Mouse (Mus musculus): ENCODE results near the gene C2cd5.

C2cd5 gene

DNA sequence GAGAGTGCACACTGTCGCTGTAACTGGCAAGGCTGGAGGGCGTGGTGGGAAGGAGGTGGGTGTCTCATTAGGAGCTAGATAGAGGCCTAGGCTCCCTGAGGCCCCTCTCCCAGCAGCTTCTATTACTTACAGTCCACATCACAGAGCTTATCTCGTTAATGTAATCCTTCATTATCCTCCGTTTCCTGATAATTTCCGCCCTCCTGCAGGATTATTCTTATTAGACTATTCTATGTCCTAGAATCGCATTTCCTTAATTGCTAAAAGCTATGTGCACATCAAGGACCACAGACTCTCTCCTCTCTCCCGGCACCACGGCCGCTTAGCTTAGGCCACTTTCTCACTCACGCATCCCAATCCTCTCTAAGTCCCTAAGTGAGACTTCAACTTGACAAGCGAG lies 4.8 kb downstream of the C2cd5 start:
- peaks cover 72% of the 10 kb centered on the region for H3K4me1 ChIP-seq (replicated peaks; ENCODE audit: low read depth, low read length)
- H3K4me3 ChIP-seq (replicated peaks; ENCODE audit: low read length) = no peak overlapping the region
- H3K9me3 ChIP-seq (ENCODE audit: low read length) = no peaks in the 10 kb centered on the region
- TF ChIP-seq CTCF (conservative IDR thresholded peaks at IDR 0.05; ENCODE audit: low read length) (no peak), NANOG (IDR thresholded peaks at IDR 0.05; ENCODE audit: borderline replicate concordance, low read length) (no peak), POU5F1 (IDR thresholded peaks at IDR 0.05; ENCODE audit: borderline replicate concordance, low read length) (no peak)
- peaks cover 49% of the 10 kb centered on the region for H3K36me3 ChIP-seq (ENCODE audit: insufficient read depth, low read length)
- no peaks in the 10 kb centered on the region for H3K27me3 ChIP-seq (ENCODE audit: insufficient read depth, low read length)

DNA sequence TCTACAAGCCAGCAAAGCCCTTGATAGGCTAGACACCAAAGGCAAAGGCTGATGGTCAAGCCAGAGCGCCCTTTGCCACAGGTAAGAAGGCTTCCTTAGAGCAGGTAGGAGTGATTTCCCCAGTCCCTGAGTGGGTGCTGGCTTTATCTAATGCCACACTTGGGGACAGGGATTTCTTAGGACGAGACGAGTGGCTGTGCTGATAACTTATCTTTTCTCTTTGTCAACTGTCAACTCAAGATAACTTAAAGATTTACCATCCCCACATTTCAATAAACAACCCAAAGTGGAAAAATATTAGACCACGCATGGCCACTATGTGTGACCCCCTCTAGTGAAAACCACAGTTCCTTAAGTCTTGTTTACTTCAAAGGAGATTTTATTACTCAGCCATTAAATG lies 7.1 kb downstream of the C2cd5 start:
- H3K4me1 ChIP-seq (replicated peaks; ENCODE audit: low read depth, low read length) = peaks cover 59% of the 10 kb centered on the region
- no peak for TF ChIP-seq NANOG (IDR thresholded peaks at IDR 0.05; ENCODE audit: borderline replicate concordance, low read length)
- no peaks in the 10 kb centered on the region for H3K27me3 ChIP-seq (ENCODE audit: insufficient read depth, low read length)
- peaks cover 67% of the 10 kb centered on the region for H3K36me3 ChIP-seq (ENCODE audit: insufficient read depth, low read length)
- H3K4me3 ChIP-seq (replicated peaks; ENCODE audit: low read length) = no peak overlapping the region
- H3K9me3 ChIP-seq (ENCODE audit: low read length) = no peaks in the 10 kb centered on the region

DNA sequence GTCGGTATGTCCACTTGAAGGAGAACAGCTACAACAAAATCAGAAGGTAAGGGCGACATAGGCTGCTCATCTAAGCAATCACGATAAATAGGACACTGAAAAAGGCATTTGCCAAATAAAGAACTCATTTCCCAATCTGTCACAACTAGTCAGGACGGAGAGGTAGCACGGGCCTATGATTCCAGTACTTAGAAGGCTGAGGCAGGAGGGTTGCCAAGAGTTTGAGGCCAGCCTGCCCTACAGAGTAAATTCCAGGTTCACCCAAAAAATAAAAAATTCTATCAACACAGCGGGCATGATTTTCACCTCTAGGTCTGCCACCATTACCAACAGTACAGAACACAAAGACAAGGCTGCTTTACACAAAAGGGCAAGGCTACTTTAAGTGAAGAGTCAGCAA lies 8.9 kb downstream of the C2cd5 start:
- Histone ChIP-seq H3K4me3 (replicated peaks; ENCODE audit: low read length) (no peak overlapping the region), H3K9me3 (ENCODE audit: low read length) (no peaks in the 10 kb centered on the region), H3K4me1 (replicated peaks; ENCODE audit: low read depth, low read length) (peaks cover 43% of the 10 kb centered on the region), H3K27me3 (ENCODE audit: insufficient read depth, low read length) (no peaks in the 10 kb centered on the region), H3K36me3 (ENCODE audit: insufficient read depth, low read length) (peaks cover 67% of the 10 kb centered on the region)
- TF ChIP-seq NANOG (IDR thresholded peaks at IDR 0.05; ENCODE audit: borderline replicate concordance, low read length) (no peak), CTCF (conservative IDR thresholded peaks at IDR 0.05; ENCODE audit: low read length) (no peak), POU5F1 (IDR thresholded peaks at IDR 0.05; ENCODE audit: borderline replicate concordance, low read length) (no peak)

GRCm38 (mm10) chr6:143087332-143087731 lies 12.6 kb downstream of the C2cd5 start:
- Histone ChIP-seq H3K4me1 (replicated peaks; ENCODE audit: low read depth, low read length) (peaks cover 50% of the 10 kb centered on the region), H3K36me3 (ENCODE audit: insufficient read depth, low read length) (peaks cover 85% of the 10 kb centered on the region), H3K27me3 (ENCODE audit: insufficient read depth, low read length) (no peaks in the 10 kb centered on the region), H3K4me3 (replicated peaks; ENCODE audit: low read length) (no peak overlapping the region), H3K9me3 (ENCODE audit: low read length) (no peaks in the 10 kb centered on the region)
- TF ChIP-seq NANOG (IDR thresholded peaks at IDR 0.05; ENCODE audit: borderline replicate concordance, low read length) (no peak), POU5F1 (IDR thresholded peaks at IDR 0.05; ENCODE audit: borderline replicate concordance, low read length) (no peak), CTCF (conservative IDR thresholded peaks at IDR 0.05; ENCODE audit: low read length) (no peak)

DNA sequence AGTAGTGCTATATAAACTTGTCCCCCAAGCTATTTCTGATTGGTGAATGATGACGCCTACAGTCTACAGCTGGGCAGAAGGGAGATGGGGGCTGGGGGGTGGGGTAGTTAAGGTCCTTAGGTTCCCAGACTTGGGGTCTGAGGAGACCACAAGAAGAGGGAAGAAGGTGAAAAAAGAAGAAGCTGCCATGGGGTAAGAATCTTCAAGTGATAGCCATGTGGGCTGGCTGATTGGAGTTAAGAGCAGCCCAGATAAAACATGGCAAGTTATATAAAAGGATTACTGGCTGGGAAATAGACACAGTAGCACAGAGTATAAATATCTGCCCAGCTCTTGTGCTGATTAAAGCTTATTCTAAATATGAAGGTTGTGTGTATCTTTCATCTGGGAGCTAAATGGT lies 14.0 kb downstream of the C2cd5 start:
- TF ChIP-seq NANOG (IDR thresholded peaks at IDR 0.05; ENCODE audit: borderline replicate concordance, low read length) = no peak
- peaks cover 93% of the 10 kb centered on the region for H3K36me3 ChIP-seq (ENCODE audit: insufficient read depth, low read length)
- peaks cover 43% of the 10 kb centered on the region for H3K4me1 ChIP-seq (replicated peaks; ENCODE audit: low read depth, low read length)
- H3K9me3 ChIP-seq (ENCODE audit: low read length) = no peaks in the 10 kb centered on the region
- H3K27me3 ChIP-seq (ENCODE audit: insufficient read depth, low read length) = no peaks in the 10 kb centered on the region
- no peak overlapping the region for H3K4me3 ChIP-seq (replicated peaks; ENCODE audit: low read length)

- Histone ChIP-seq H3K4me3 (replicated peaks; ENCODE audit: low read length) (no peak overlapping the region), H3K36me3 (ENCODE audit: insufficient read depth, low read length) (peaks cover 87% of the 10 kb centered on the region), H3K4me1 (replicated peaks; ENCODE audit: low read depth, low read length) (peaks cover 47% of the 10 kb centered on the region), H3K9me3 (ENCODE audit: low read length) (no peaks in the 10 kb centered on the region), H3K27me3 (ENCODE audit: insufficient read depth, low read length) (no peaks in the 10 kb centered on the region)
- TF ChIP-seq POU5F1 (IDR thresholded peaks at IDR 0.05; ENCODE audit: borderline replicate concordance, low read length) (no peak), CTCF (conservative IDR thresholded peaks at IDR 0.05; ENCODE audit: low read length) (no peak), NANOG (IDR thresholded peaks at IDR 0.05; ENCODE audit: borderline replicate concordance, low read length) (no peak)
Measured at GRCm38 (mm10) chr6:143084314-143085025, 15.5 kb downstream of the C2cd5 start.

- Histone ChIP-seq H3K4me3 (replicated peaks; ENCODE audit: low read length) (no peak overlapping the region), H3K9me3 (ENCODE audit: low read length) (no peaks in the 10 kb centered on the region), H3K36me3 (ENCODE audit: insufficient read depth, low read length) (peaks cover 88% of the 10 kb centered on the region), H3K4me1 (replicated peaks; ENCODE audit: low read depth, low read length) (peaks cover 44% of the 10 kb centered on the region), H3K27me3 (ENCODE audit: insufficient read depth, low read length) (no peaks in the 10 kb centered on the region)
- no peak for TF ChIP-seq CTCF (conservative IDR thresholded peaks at IDR 0.05; ENCODE audit: low read length)
- TF ChIP-seq NANOG (IDR thresholded peaks at IDR 0.05; ENCODE audit: borderline replicate concordance, low read length) = no peak
Measured at GRCm38 (mm10) chr6:143081479-143082106, 18.3 kb downstream of the C2cd5 start.

DNA sequence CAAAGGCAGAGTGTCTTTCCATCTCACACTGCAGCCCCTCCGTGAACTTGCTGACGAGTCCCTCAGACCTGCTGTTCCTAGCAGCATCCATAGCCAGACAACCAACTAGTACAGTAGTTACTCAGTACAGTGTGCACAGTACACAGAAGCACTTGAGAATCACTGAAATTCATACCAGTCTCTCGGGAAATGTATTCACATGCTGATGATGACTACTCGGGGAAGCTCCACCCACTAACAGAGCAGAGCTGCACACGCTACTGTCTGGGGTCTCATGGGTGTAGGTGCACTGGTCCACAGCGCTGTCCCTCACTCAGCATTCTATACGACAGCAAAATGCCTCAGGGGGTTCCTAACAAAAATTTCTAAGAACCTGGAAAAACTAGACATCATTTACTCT lies 19.2 kb downstream of the C2cd5 start:
- Histone ChIP-seq H3K4me3 (replicated peaks; ENCODE audit: low read length) (no peak overlapping the region), H3K27me3 (ENCODE audit: insufficient read depth, low read length) (no peaks in the 10 kb centered on the region), H3K4me1 (replicated peaks; ENCODE audit: low read depth, low read length) (peaks cover 42% of the 10 kb centered on the region), H3K9me3 (ENCODE audit: low read length) (no peaks in the 10 kb centered on the region), H3K36me3 (ENCODE audit: insufficient read depth, low read length) (peaks cover 85% of the 10 kb centered on the region)
- TF ChIP-seq CTCF (conservative IDR thresholded peaks at IDR 0.05; ENCODE audit: low read length) (no peak), POU5F1 (IDR thresholded peaks at IDR 0.05; ENCODE audit: borderline replicate concordance, low read length) (no peak), NANOG (IDR thresholded peaks at IDR 0.05; ENCODE audit: borderline replicate concordance, low read length) (no peak)

DNA sequence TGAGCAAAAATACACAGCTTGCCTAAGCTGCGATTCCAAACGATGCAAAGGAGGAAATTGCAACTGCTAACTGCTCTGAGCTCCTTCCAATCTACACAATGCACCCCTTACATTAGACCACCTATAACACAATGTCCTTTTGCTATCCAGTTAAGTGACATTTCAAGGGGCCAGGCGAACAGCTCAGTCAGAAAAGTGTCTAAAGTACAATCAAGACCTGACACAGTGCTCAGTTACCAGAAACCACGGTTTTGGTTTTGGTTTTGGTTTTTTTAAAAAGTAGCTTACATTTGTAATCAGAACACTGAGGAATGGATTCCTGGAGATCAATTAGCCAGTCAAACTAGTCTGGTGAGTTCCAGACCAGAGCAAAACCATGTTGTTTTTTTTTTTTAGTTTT lies 20.8 kb downstream of the C2cd5 start:
- TF ChIP-seq POU5F1 (IDR thresholded peaks at IDR 0.05; ENCODE audit: borderline replicate concordance, low read length) (no peak), NANOG (IDR thresholded peaks at IDR 0.05; ENCODE audit: borderline replicate concordance, low read length) (no peak), CTCF (conservative IDR thresholded peaks at IDR 0.05; ENCODE audit: low read length) (no peak)
- H3K9me3 ChIP-seq (ENCODE audit: low read length) = no peaks in the 10 kb centered on the region
- no peak overlapping the region for H3K4me3 ChIP-seq (replicated peaks; ENCODE audit: low read length)
- peaks cover 86% of the 10 kb centered on the region for H3K36me3 ChIP-seq (ENCODE audit: insufficient read depth, low read length)
- H3K4me1 ChIP-seq (replicated peaks; ENCODE audit: low read depth, low read length) = peaks cover 25% of the 10 kb centered on the region
- H3K27me3 ChIP-seq (ENCODE audit: insufficient read depth, low read length) = no peaks in the 10 kb centered on the region
